Mouse (Mus musculus) cerebellum, postnatal 4 days (tissue): ENCODE measurements around the gene Sgtb.

ENCODE experiments used
- DNase-seq, 2 experiments: peaks; one replicate each; pipeline ENCODE4 v3.0.0; 2022; ENCODE audit warnings: low spot score in 2 of 2, mixed read lengths in 1 of 2

Sgtb gene

DNA sequence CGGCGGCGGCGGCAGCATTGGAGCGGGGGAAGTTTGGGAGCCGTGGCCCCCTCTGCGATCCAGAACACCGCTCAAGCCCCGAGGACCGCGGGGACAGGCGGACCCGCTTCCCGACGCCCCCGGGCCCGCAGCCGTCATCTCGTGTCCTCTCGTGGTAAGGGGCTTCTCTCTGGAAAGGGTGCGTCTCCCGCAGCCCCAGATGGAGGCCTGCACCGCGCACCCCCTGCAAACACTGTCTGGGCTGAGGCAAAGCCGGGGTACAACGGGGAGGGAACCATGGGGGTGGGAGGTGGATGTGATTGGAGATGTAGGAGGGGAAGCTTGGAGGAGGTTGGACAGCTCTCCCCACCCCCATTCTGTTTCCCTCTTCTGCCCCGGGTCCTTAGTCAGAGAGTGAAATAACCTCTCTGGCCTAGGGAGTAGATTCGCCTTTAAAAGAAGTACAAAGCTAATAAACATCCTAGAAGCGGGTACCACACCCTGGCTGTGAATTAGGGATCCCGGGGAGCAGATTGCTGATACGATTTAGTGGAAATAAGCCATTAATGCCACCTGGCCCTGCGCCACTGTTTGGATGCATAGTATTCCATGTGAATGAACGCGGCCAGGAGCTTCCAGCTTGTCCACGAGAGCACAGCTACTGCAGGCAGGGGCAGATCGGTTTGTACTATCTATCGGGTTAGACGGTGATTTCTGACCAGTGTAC, 428 bp downstream of the Sgtb start:
- DNase-seq = peak in 1 of 2 experiments; percentile 61

GRCm38 (mm10) chr13:104110526-104110925, 985 bp downstream of the Sgtb start:
- DNase-seq = no peak

- DNase-seq = no peak
Observed at GRCm38 (mm10) chr13:104112266-104112900, 2.8 kb downstream of the Sgtb start.

GRCm38 (mm10) chr13:104113782-104114181, 4.2 kb downstream of the Sgtb start:
- peak in 1 of 2 experiments; percentile 2 for DNase-seq

DNA sequence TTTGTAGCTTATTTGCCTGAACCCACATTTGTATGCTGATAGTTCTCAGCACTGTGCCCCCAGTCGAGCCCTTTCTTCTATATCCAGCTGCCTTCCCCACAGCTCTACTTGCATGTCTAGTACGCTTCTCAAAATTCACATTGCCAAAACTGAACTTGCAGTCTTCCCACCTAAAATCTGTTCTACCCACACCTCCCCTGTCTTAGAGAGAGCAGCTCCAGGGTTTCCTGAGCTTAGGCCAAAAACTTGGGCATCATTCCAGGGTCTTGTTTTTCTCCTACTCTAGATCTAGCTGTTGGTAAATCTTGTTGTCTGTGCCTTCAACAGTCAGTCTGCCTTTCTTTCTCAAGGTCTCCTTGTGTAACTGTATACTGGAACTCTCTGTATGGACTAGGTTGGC, 5.3 kb downstream of the Sgtb start:
- DNase-seq = no peak

DNA sequence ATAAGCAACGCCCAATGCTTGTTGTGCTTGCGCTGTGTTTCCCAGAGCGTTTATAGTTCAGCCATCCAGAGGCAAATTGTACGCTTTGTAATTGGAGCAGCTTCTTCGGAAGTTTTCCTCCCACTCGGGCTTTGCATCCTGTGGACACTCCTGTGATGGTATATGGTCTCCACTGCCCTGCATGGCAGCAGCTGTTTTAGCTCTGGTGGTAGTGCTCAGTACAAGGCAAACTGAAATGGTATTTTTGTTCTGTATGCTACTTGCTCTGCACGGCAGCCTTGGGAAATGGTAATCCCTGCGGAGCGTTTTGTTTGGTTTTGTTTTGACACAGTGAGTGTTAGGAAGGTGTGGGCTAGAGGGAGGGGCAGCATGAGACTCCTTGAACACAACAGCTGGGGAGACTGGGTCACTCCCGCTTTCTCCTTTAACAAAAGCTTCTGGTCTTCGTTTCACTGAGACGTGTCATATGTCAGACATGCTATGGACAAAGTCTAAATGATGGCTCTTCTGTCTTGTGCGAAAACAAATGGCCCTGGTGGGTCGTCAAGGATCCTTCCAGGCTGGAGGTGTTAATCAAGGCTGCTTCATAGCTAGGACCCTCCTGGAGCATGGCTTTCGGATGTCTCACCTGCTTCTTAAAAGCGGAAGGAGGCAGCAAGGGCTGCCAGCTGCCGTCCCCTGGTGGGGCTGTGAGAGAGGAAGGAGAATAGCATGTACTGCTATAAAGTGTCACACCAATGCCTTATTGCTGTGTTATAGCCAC, 12.7 kb downstream of the Sgtb start:
- DNase-seq = no peak

DNA sequence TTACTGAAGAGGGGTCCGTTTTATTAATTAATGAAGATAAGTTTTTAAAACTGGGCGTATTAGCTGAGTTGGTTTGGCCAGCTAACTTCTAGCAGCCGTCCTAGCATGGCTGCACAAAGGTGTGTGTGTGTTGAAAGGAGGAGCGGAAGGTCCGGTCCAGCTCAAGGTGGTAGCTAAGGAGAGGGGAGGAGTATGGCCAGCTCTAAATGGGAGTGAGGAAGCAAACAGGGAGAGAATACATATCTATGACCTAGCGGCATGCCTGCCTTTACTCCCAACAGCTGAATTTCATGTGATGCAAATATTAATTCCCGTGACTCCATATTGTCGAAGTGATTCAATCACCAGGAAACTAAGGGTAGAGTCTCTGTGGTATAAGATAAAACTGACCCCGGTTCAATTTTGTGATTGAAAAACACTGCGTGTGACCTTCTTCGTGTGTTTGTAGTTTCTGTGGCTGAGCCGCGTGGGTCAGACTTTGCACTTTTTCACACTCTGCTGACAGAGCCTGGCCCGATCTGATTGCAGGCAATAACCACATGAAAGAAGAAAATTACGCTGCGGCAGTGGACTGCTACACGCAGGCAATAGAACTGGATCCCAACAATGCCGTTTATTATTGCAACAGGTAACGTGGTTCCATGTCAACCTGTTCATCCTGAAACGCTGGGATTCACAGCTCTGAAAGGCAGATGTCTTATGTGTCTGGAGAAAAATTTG, 14.3 kb downstream of the Sgtb start:
- no peak for DNase-seq

DNA sequence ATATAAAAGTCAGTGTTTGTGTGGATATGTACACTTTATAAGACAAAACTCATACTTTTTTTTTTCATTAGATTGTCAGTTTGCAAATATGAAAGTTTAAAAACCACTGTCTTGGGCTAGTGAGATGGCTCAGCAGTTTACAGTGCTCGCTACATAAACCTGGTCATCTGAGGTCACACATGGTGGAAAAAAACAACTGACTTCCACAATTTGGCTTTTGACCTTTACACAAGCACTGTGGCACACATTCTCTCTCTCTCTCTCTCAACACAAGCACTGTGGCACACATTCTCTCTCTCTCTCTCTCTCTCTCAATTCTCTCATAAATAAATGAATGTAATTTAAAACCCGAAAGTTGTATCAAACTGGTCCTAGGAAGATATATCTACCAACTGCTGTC, 23.0 kb downstream of the Sgtb start:
- DNase-seq = no peak

DNA sequence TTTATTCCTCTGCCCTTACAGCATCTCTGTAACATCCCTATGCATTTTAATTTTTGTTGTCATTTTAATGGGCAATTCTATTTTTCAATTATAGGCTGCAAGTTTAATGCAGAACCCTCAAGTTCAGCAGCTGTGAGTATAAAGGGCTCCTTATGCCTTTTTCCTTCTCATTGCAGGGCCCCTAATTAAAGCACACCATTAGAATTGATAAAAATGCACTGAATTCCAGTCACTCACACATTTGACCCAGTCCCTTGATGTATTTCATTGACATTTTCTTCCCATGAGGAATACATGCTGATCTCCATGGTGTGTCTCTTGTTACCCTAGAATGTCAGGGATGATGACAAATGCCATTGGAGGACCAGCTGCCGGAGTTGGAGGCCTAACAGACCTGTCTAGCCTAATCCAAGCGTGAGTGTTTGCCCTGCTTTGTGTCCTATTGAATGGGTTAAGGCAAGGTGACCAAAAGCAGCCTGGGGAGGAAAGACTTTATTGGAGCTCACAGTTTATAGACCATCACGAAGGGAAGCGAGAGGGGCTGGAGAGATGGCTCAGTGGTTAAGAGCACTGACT, 25.1 kb downstream of the Sgtb start:
- DNase-seq = no peak

GRCm38 (mm10) chr13:104139369-104140209, 30.0 kb downstream of the Sgtb start:
- DNase-seq = peak; percentile 72 to 79

DNA sequence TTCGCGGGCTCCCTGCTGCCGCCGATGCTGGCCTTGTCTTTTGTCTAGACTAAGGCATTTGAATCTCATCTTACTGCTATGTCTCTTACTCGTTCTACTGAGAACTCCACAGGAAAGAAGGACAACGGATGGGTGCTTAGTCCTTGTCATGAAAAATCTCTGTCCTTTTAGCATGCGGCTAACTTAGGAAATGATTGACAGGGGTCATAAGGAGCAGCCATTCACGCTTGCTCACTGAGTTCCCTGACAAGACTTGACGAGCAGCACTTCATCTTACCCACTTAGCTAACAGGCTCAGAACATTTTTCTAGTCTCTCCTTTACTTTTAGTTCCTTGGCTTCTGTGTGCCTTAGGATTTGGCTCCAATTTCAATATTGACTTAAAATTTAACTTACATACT, 35.3 kb downstream of the Sgtb start:
- DNase-seq = no peak

GRCm38 (mm10) chr13:104145646-104146045, 36.1 kb downstream of the Sgtb start:
- DNase-seq = no peak

DNA sequence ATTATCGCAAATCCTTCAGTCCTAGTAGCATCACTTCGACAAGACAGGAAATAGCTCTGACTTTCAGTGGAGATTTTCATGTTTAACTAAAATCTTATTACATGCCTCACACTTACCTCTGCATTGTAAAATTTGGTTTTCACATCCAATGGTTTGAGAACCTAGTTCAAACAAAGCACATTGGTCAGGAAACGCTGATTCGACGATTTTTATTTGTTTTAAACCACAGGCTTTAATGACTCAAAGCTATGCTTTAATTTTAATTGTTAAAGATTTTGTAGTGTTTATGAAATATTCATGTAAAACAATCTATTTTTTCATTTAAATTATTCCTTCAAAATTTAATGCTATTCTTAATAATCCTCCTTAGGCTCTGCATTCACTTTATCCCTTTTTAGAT, 44.6 kb downstream of the Sgtb start:
- no peak for DNase-seq

- no peak for DNase-seq
Observed at GRCm38 (mm10) chr13:104155106-104155505, 45.6 kb downstream of the Sgtb start.

DNA sequence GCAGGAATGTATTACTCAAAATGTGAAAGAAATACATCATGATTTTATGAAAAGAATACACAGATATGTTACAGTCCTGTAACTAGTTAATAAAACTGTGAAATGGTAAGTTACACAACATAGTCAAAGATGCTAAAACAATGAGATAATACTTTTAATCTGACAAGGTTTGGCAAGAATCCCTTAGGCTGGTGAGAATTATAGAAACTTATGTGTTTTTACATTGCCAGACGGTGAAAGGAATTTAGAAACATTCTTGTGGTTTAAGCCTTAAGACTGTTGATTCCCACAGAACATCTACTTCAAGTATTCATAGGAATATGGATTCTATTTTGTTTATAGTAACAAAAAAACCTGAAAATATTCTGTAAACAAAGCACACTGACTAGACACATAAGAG, 46.1 kb downstream of the Sgtb start:
- DNase-seq = no peak

DNA sequence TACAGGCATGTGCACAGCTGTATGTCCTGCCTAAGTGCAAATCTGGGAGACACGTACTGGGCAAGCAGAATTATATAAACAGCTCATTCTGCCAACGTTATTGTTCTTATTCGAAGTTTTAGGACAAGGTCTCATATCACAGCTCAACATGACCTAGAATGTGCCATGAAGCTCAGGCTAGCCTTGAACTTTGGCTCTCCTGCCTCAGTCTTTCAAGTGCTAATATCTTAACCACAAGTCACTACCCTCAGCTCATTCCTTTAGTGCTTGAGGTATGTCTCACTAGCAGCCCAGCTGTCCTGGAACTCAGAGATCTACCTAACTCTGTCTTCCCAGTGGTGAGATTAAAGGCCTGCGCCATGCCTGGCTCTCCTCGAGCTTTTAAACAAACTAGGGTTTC, 62.2 kb downstream of the Sgtb start:
- no peak for DNase-seq

DNA sequence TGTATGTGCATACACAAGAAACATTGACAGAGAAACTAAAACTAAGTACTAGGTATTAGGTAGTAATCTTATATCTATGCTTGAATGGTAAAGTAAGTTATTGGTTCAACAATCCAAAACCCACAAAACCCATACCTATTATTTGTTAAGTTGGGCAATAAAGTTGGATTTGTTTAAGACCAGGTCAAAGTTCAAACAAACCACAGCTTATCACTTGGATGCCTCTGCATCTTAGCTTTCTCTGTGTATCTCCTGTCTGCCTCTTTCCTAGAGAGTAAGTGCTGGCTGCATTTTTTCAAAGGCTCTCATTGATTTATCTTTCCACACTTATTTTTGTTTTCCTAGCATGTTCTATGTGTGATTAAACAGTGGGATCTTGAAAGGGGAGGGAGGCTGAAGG, 63.0 kb downstream of the Sgtb start:
- no peak for DNase-seq

GRCm38 (mm10) chr13:104176874-104177273, 67.3 kb downstream of the Sgtb start:
- DNase-seq = no peak

DNA sequence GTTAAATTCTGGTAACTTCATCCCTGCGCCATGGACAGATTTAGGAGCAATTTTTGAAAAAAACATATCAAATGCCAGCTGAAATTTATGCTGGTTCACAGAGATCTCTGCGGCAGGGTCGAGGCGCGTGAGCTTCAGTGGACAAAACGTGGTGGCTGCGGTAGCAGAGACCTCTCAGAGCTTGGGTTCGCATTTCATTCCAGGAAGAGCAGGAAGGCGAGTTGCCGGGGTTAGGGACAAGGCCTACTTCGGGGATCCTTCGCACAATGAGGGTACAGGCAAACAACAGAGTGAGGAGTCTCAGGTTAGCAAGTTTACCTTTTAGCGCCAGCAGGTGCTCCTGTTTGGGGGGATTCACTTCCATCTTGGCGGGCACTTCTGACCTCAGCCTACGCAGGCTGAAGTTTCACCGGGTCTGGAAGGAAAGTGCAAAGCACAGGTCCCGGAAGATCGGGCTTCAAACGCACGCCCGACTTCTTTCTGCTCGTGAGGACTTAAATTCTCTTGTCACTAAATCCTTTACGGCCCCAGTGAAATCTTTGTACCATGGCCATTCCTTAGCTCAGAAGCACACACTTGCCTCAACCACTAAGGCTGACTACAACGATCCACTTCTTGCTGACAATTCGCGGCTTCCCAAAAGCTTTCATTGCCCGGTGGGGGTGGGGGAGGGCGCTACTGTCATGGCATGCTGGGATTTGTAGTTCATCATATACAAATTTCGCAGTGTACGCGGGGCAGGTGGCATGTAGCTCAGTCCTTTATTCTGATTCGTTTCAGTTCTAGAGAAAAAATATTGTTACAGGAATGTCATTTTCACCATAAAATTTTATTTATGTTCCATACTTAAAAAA, 68.5 kb downstream of the Sgtb start, which contains the start of gene Trappc13:
Gene Trappc13 (minus strand): TSS at position 674 of the 854 bp plus-strand sequence.
- DNase-seq = peak; percentile 52 to 83

GRCm38 (mm10) chr13:104178650-104179121, 69.1 kb downstream of the Sgtb start, which contains the start of gene Trim23:
Trim23 (plus strand) TSS chr13:104178797.
- peak; percentile 92 to 95 for DNase-seq
